20 mouse cellular contexts compared by ENCODE assay signal in genomic region chr9:54244869-54245665, GRCm38 (mm10). TPM values are rescaled to one million over a fixed set of nuclear protein-coding genes. Genes with fewer than 3 reads are reported as not detected.
DNase-seq lines count a peak whose midpoint lies in the region; ATAC-seq and TF ChIP-seq lines count a peak whose summit lies in the region.
"Had no signal": no experiment of that assay in that cellular context is flagged by ENCODE, and none has a peak within 500 bp of the region (broad histone marks: within the 10 kb centered on the region; RNA-seq: fewer than 3 reads in every experiment).

No protein-coding gene starts in this region.

- ATAC-seq in forebrain, embryonic 13.5 days: peak; percentile 76
- no peak for ATAC-seq in forebrain, embryonic 11.5 days (replicated peaks; ENCODE audit: low FRiP score)
- peak; percentile 73 for ATAC-seq in forebrain, embryonic 14.5 days
- 0 out of 2 replicates have a peak, but pooled peaks have one; percentile 47 for ATAC-seq in hindbrain, postnatal 0 days
- no peak; the same call in 1 of the 2 replicates for ATAC-seq in midbrain, embryonic 14.5 days (ENCODE audit: low FRiP score, low TSS enrichment)
- no peak for ATAC-seq in liver, embryonic 11.5 days (replicated peaks; ENCODE audit: low FRiP score)
- no peak for ATAC-seq in kidney, embryonic 15.5 days (replicated peaks; ENCODE audit: low FRiP score)

- no peaks in the 10 kb centered on the region for H3K27me3 ChIP-seq in forebrain, embryonic 13.5 days
- H3K27me3 ChIP-seq in forebrain, embryonic 11.5 days (ENCODE audit: control insufficient read depth, insufficient read depth, low read length): no peaks in the 10 kb centered on the region
- H3K27me3 ChIP-seq in forebrain, embryonic 14.5 days (replicated peaks; ENCODE audit: control insufficient read depth, insufficient read depth, low read length): no peaks in the 10 kb centered on the region
- H3K27me3 ChIP-seq in hindbrain, postnatal 0 days (ENCODE audit: insufficient read depth, low read length): no peaks in the 10 kb centered on the region
- H3K27me3 ChIP-seq in midbrain, embryonic 14.5 days (ENCODE audit: control insufficient read depth, insufficient read depth, low read length): no peaks in the 10 kb centered on the region
- H3K27me3 ChIP-seq in liver, embryonic 11.5 days (replicated peaks; ENCODE audit: control insufficient read depth, insufficient read depth, low read length): no peaks in the 10 kb centered on the region
- H3K27me3 ChIP-seq in kidney, embryonic 15.5 days: no peaks in the 10 kb centered on the region
- H3K27me3 ChIP-seq: stomach, embryonic 15.5 days had no signal

- H3K9ac ChIP-seq in forebrain, embryonic 13.5 days: no peak overlapping the region
- no peak overlapping the region for H3K9ac ChIP-seq in forebrain, embryonic 11.5 days (ENCODE audit: low read length)
- H3K9ac ChIP-seq in forebrain, embryonic 14.5 days (ENCODE audit: low read length): no peak overlapping the region
- H3K9ac ChIP-seq in hindbrain, postnatal 0 days (replicated peaks; ENCODE audit: low read length): no peak overlapping the region
- no peak overlapping the region for H3K9ac ChIP-seq in midbrain, embryonic 14.5 days (replicated peaks; ENCODE audit: low read length)
- no peak overlapping the region for H3K9ac ChIP-seq in liver, embryonic 11.5 days (ENCODE audit: low read depth, low read length)
- H3K9ac ChIP-seq in kidney, embryonic 15.5 days: no peak overlapping the region
- H3K9ac ChIP-seq: lung, embryonic 14.5 days; stomach, embryonic 15.5 days had no signal

- H3K4me3 ChIP-seq in forebrain, embryonic 13.5 days: no peak overlapping the region
- no peak overlapping the region for H3K4me3 ChIP-seq in forebrain, embryonic 11.5 days (ENCODE audit: low read depth, low read length)
- H3K4me3 ChIP-seq in forebrain, embryonic 14.5 days (ENCODE audit: low read depth, low read length): no peak overlapping the region
- H3K4me3 ChIP-seq in hindbrain, postnatal 0 days (ENCODE audit: low read length): no peak overlapping the region
- no peak overlapping the region for H3K4me3 ChIP-seq in midbrain, embryonic 14.5 days (replicated peaks; ENCODE audit: low read depth, low read length)
- no peak overlapping the region for H3K4me3 ChIP-seq in liver, embryonic 11.5 days (ENCODE audit: low read depth, low read length)
- H3K4me3 ChIP-seq in kidney, embryonic 15.5 days (replicated peaks): no peak overlapping the region
- H3K4me3 ChIP-seq: stomach, embryonic 15.5 days had no signal

- H3K36me3 ChIP-seq in forebrain, embryonic 13.5 days (ENCODE audit: poor library complexity, severe bottlenecking): no peaks in the 10 kb centered on the region
- no peaks in the 10 kb centered on the region for H3K36me3 ChIP-seq in forebrain, embryonic 11.5 days (ENCODE audit: control insufficient read depth, insufficient read depth, low read length)
- no peaks in the 10 kb centered on the region for H3K36me3 ChIP-seq in forebrain, embryonic 14.5 days (ENCODE audit: control insufficient read depth, insufficient read depth, low read length)
- H3K36me3 ChIP-seq in hindbrain, postnatal 0 days (ENCODE audit: insufficient read depth, low read length): no peaks in the 10 kb centered on the region
- H3K36me3 ChIP-seq in midbrain, embryonic 14.5 days (ENCODE audit: control insufficient read depth, insufficient read depth, low read length): no peaks in the 10 kb centered on the region
- H3K36me3 ChIP-seq in liver, embryonic 11.5 days (ENCODE audit: control insufficient read depth, insufficient read depth, low read length): no peaks in the 10 kb centered on the region
- H3K36me3 ChIP-seq in kidney, embryonic 15.5 days: no peaks in the 10 kb centered on the region
- H3K36me3 ChIP-seq: G1E; stomach, embryonic 15.5 days had no signal

- peaks cover 13% of the 10 kb centered on the region for H3K4me1 ChIP-seq in forebrain, embryonic 13.5 days
- no peaks in the 10 kb centered on the region for H3K4me1 ChIP-seq in forebrain, embryonic 11.5 days (replicated peaks; ENCODE audit: control insufficient read depth, insufficient read depth, low read length)
- H3K4me1 ChIP-seq in forebrain, embryonic 14.5 days (ENCODE audit: control insufficient read depth, insufficient read depth, low read length): peaks cover 5% of the 10 kb centered on the region; the same call in 1 of the 2 replicates
- H3K4me1 ChIP-seq in hindbrain, postnatal 0 days (ENCODE audit: insufficient read depth, low read length): no peaks in the 10 kb centered on the region
- no peaks in the 10 kb centered on the region for H3K4me1 ChIP-seq in midbrain, embryonic 14.5 days (ENCODE audit: control insufficient read depth, insufficient read depth, low read length)
- H3K4me1 ChIP-seq in liver, embryonic 11.5 days (replicated peaks; ENCODE audit: control insufficient read depth, insufficient read depth, low read length): no peaks in the 10 kb centered on the region
- H3K4me1 ChIP-seq in kidney, embryonic 15.5 days: no peaks in the 10 kb centered on the region
- H3K4me1 ChIP-seq: stomach, embryonic 15.5 days had no signal

- no peaks in the 10 kb centered on the region for H3K9me3 ChIP-seq in forebrain, embryonic 13.5 days (replicated peaks)
- H3K9me3 ChIP-seq in forebrain, embryonic 11.5 days (ENCODE audit: control insufficient read depth, low read length): no peaks in the 10 kb centered on the region
- no peaks in the 10 kb centered on the region for H3K9me3 ChIP-seq in forebrain, embryonic 14.5 days (replicated peaks; ENCODE audit: control insufficient read depth, low read length)
- H3K9me3 ChIP-seq in hindbrain, postnatal 0 days (ENCODE audit: low read length): no peaks in the 10 kb centered on the region
- H3K9me3 ChIP-seq in midbrain, embryonic 14.5 days (ENCODE audit: control insufficient read depth, low read length): no peaks in the 10 kb centered on the region
- H3K9me3 ChIP-seq in liver, embryonic 11.5 days (ENCODE audit: control insufficient read depth, low read length): no peaks in the 10 kb centered on the region
- H3K9me3 ChIP-seq in kidney, embryonic 15.5 days (replicated peaks): no peaks in the 10 kb centered on the region
- H3K9me3 ChIP-seq: G1E; stomach, embryonic 15.5 days had no signal

- TF ChIP-seq CTCF in hindbrain, postnatal 0 days (IDR thresholded peaks at IDR 0.05; ENCODE audit: low read depth): no peak

- no peak for DNase-seq in forebrain, embryonic 11.5 days (ENCODE audit: low spot score)
- DNase-seq in forebrain, embryonic 14.5 days (ENCODE audit: low spot score): peak; percentile 85
- DNase-seq in hindbrain, postnatal 0 days (ENCODE audit: low spot score): peak; percentile 76
- peak; percentile 58 for DNase-seq in midbrain, embryonic 14.5 days
- DNase-seq in liver, embryonic 11.5 days (ENCODE audit: low spot score): no peak
- no peak for DNase-seq in right cerebral cortex, postnatal 4 days
- DNase-seq: adrenal gland, postnatal 14 days; cerebellum, adult 11-12 months; heart, adult 11 months; heart, postnatal 10 days; kidney, adult 18-20 months; lung, embryonic 14.5 days had no signal

- H3K4me2 ChIP-seq in forebrain, embryonic 13.5 days: no peak overlapping the region; the same call in 1 of the 2 replicates
- H3K4me2 ChIP-seq in forebrain, embryonic 11.5 days (ENCODE audit: low read depth, low read length, severe bottlenecking): no peak overlapping the region
- H3K4me2 ChIP-seq in forebrain, embryonic 14.5 days (ENCODE audit: low read length): no peak overlapping the region
- no peak overlapping the region for H3K4me2 ChIP-seq in hindbrain, postnatal 0 days (ENCODE audit: low read depth, low read length)
- no peak overlapping the region for H3K4me2 ChIP-seq in midbrain, embryonic 14.5 days (ENCODE audit: low read length)
- H3K4me2 ChIP-seq in liver, embryonic 11.5 days: no peak overlapping the region
- no peak overlapping the region for H3K4me2 ChIP-seq in kidney, embryonic 15.5 days
- H3K4me2 ChIP-seq: lung, embryonic 14.5 days; stomach, embryonic 15.5 days had no signal

- peak overlapping the region; percentile 86 for H3K27ac ChIP-seq in forebrain, embryonic 13.5 days
- no peak overlapping the region for H3K27ac ChIP-seq in forebrain, embryonic 11.5 days (ENCODE audit: low read depth, low read length)
- peak overlapping the region; percentile 78 for H3K27ac ChIP-seq in forebrain, embryonic 14.5 days (ENCODE audit: low read depth, low read length)
- peak overlapping the region; percentile 65 for H3K27ac ChIP-seq in hindbrain, postnatal 0 days
- H3K27ac ChIP-seq in midbrain, embryonic 14.5 days (replicated peaks; ENCODE audit: low read depth, low read length): peak overlapping the region; percentile 34
- no peak overlapping the region for H3K27ac ChIP-seq in liver, embryonic 11.5 days (ENCODE audit: low read depth, low read length)
- H3K27ac ChIP-seq in kidney, embryonic 15.5 days: no peak overlapping the region
- H3K27ac ChIP-seq: stomach, embryonic 15.5 days had no signal

- 58% methylated on average over 3 of the region's 3 CpGs for WGBS in forebrain, embryonic 13.5 days
- WGBS in forebrain, embryonic 11.5 days: 82% methylated on average over 3 of the region's 3 CpGs
- 45% methylated on average over 3 of the region's 3 CpGs for WGBS in forebrain, embryonic 14.5 days
- 40% methylated on average over 3 of the region's 3 CpGs for whole genome bisulfite sequencing in hindbrain, postnatal 0 days
- WGBS in midbrain, embryonic 14.5 days: 37% methylated on average over 3 of the region's 3 CpGs
- WGBS in liver, embryonic 11.5 days: 75% methylated on average over 3 of the region's 3 CpGs
- 71% methylated on average over 3 of the region's 3 CpGs for WGBS in kidney, embryonic 15.5 days

RNA-seq across cellular contexts. Expression of gene Cyp19a1, which starts 22.8 kb away (rescaled TPM):
- 0.14 and 0.18 TPM in 2 replicates for polyA plus RNA-seq in forebrain, embryonic 13.5 days (2015; fragmentation: Nextera tagmentation; extraction: Ambion mirVana)
- not detected in 2 replicates for polyA plus RNA-seq in forebrain, embryonic 11.5 days (2014; fragmentation: Nextera tagmentation; extraction: Ambion mirVana)
- 0.19 and 0.72 TPM in 2 replicates for polyA plus RNA-seq in forebrain, embryonic 14.5 days (2014; fragmentation: Nextera tagmentation; extraction: Ambion mirVana)
- total RNA-seq in hindbrain, postnatal 0 days (2014; rRNA removed): not detected in 2 replicates
- not detected in 2 replicates for polyA plus RNA-seq in hindbrain, postnatal 0 days (2015; fragmentation: Nextera tagmentation; extraction: Ambion mirVana)
- polyA plus RNA-seq in midbrain, embryonic 14.5 days (2014; fragmentation: Nextera tagmentation; extraction: Ambion mirVana): not detected in 2 replicates
- polyA plus RNA-seq in liver, embryonic 11.5 days (2014; fragmentation: Nextera tagmentation; extraction: Ambion mirVana): not detected in 2 replicates
- polyA plus RNA-seq in kidney, embryonic 15.5 days (2015; fragmentation: Nextera tagmentation; extraction: Ambion mirVana): not detected in 2 replicates
- total RNA-seq: adrenal gland, postnatal 14 days; heart, postnatal 10 days; megakaryocyte, adult 5-6 weeks had no signal
- polyA plus RNA-seq: C2C12; G1E; large intestine, adult 2 months; lung, embryonic 14.5 days; neural tube, embryonic 11.5 days; stomach, embryonic 15.5 days had no signal

RNA-seq across cellular contexts. Expression of gene Gldn, which starts 41.2 kb away (rescaled TPM):
- polyA plus RNA-seq in forebrain, embryonic 13.5 days (2015; fragmentation: Nextera tagmentation; extraction: Ambion mirVana): 0.19 TPM in 2 replicates
- polyA plus RNA-seq in forebrain, embryonic 11.5 days (2014; fragmentation: Nextera tagmentation; extraction: Ambion mirVana): 0.11 TPM in 1 of 2 replicates, not detected in the other
- 0.20 and 0.27 TPM in 2 replicates for polyA plus RNA-seq in forebrain, embryonic 14.5 days (2014; fragmentation: Nextera tagmentation; extraction: Ambion mirVana)
- total RNA-seq in hindbrain, postnatal 0 days (2014; rRNA removed): 0.21 and 1.7 TPM in 2 replicates
- 0.72 and 0.78 TPM in 2 replicates for polyA plus RNA-seq in hindbrain, postnatal 0 days (2015; fragmentation: Nextera tagmentation; extraction: Ambion mirVana)
- 0.21 and 0.30 TPM in 2 replicates for polyA plus RNA-seq in midbrain, embryonic 14.5 days (2014; fragmentation: Nextera tagmentation; extraction: Ambion mirVana)
- 0.05 TPM in 1 of 2 replicates, not detected in the other for polyA plus RNA-seq in liver, embryonic 11.5 days (2014; fragmentation: Nextera tagmentation; extraction: Ambion mirVana)
- 4.2 and 4.4 TPM in 2 replicates for polyA plus RNA-seq in kidney, embryonic 15.5 days (2015; fragmentation: Nextera tagmentation; extraction: Ambion mirVana)
- total RNA-seq: megakaryocyte, adult 5-6 weeks had no signal
- polyA plus RNA-seq: C2C12; G1E; lung, embryonic 14.5 days; stomach, embryonic 15.5 days had no signal

Comparison
In these comparisons a context has a peak if more than half of its experiments do, and no peak if none do; other contexts are left out.
1. ATAC-seq: peak in forebrain, embryonic 13.5 days (single experiment), forebrain, embryonic 14.5 days (single experiment) and hindbrain, postnatal 0 days (single experiment); none in forebrain, embryonic 11.5 days (single experiment), midbrain, embryonic 14.5 days (single experiment), liver, embryonic 11.5 days (single experiment) and kidney, embryonic 15.5 days (single experiment).
2. H3K27ac ChIP-seq: peak in forebrain, embryonic 13.5 days (single experiment), forebrain, embryonic 14.5 days (single experiment), hindbrain, postnatal 0 days (single experiment) and midbrain, embryonic 14.5 days (single experiment); none in forebrain, embryonic 11.5 days (single experiment), liver, embryonic 11.5 days (single experiment) and kidney, embryonic 15.5 days (single experiment).
3. DNase-seq: peak in forebrain, embryonic 14.5 days (single experiment), hindbrain, postnatal 0 days (single experiment) and midbrain, embryonic 14.5 days (single experiment); none in forebrain, embryonic 11.5 days (single experiment), liver, embryonic 11.5 days (single experiment) and right cerebral cortex, postnatal 4 days (single experiment).